Comparison of ENCODE assay signal across 23 mouse cellular contexts in genomic region chr2:120873192-120873591, GRCm38 (mm10). TPM values are rescaled to one million over a fixed set of nuclear protein-coding genes. Genes with fewer than 3 reads are reported as not detected.
DNase-seq lines count a peak whose midpoint lies in the region; ATAC-seq and TF ChIP-seq lines count a peak whose summit lies in the region.
"Had no signal": no experiment of that assay in that cellular context is flagged by ENCODE, and none has a peak within 500 bp of the region (broad histone marks: within the 10 kb centered on the region; RNA-seq: fewer than 3 reads in every experiment).

No protein-coding gene starts in this region.

- no peak overlapping the region for H3K4me3 ChIP-seq in left cerebral cortex, adult 2 months
- no peak overlapping the region for H3K4me3 ChIP-seq in olfactory bulb, adult 2 months (ENCODE audit: insufficient read depth, low read depth, low read length)
- H3K4me3 ChIP-seq: embryonic facial prominence, embryonic 12.5 days; embryonic facial prominence, embryonic 15.5 days; hindbrain, embryonic 10.5 days; hindbrain, embryonic 13.5 days had no signal

- peak; percentile 80 for ATAC-seq in frontal cortex, adult (ENCODE audit: low TSS enrichment)
- ATAC-seq: activated CD4-positive, CD25-positive, alpha-beta regulatory T cell, adult 4 months; forebrain, embryonic 14.5 days; forebrain, postnatal 0 days; hindbrain, embryonic 16.5 days had no signal

- no peak for TF ChIP-seq CTCF in left cerebral cortex, adult 2 months (IDR thresholded peaks at IDR 0.05)
- TF ChIP-seq CTCF in olfactory bulb, adult 2 months (IDR thresholded peaks at IDR 0.05; ENCODE audit: insufficient read depth, low read depth, low read length): no peak

- DNase-seq in frontal cortex, postnatal 10 days (ENCODE audit: low spot score in 2 of 2): no peak
- DNase-seq in left cerebral cortex, adult 2 months (ENCODE audit: extremely low spot score in 1 of 2, low spot score in 2 of 2): no peak
- no peak for DNase-seq in left cerebral cortex, postnatal 4 days
- peak; percentile 66 for DNase-seq in brain, adult 2 months (ENCODE audit: low read depth, low spot score)
- no peak for DNase-seq in kidney, adult 9 months
- DNase-seq: adrenal gland, adult 8-10 months; adrenal gland, postnatal 25 days; cerebellum, adult 18-20 months; cerebellum, adult 9-10 months; cerebellum, postnatal 14 days; forebrain, postnatal 0 days; gastrocnemius, postnatal 14 days; heart, adult 11 months; heart, postnatal 36 days had no signal

- H3K4me1 ChIP-seq in olfactory bulb, adult 2 months (ENCODE audit: control insufficient read depth, insufficient read depth, low read length): peaks cover 8% of the 10 kb centered on the region
- H3K4me1 ChIP-seq: embryonic facial prominence, embryonic 12.5 days; embryonic facial prominence, embryonic 15.5 days; hindbrain, embryonic 10.5 days; hindbrain, embryonic 13.5 days had no signal

- peak overlapping the region; percentile 55; the same call in 1 of the 2 replicates for H3K27ac ChIP-seq in left cerebral cortex, adult 2 months
- H3K27ac ChIP-seq in olfactory bulb, adult 2 months (ENCODE audit: insufficient read depth, low read depth, low read length): 0 out of 2 replicates have a peak overlapping the region, but pooled peaks have one; percentile 57
- H3K27ac ChIP-seq: embryonic facial prominence, embryonic 12.5 days; embryonic facial prominence, embryonic 15.5 days; hindbrain, embryonic 10.5 days; hindbrain, embryonic 13.5 days had no signal

- WGBS in olfactory bulb, adult 2 months: 46% methylated on average over 2 of the region's 2 CpGs

- no peak for TF ChIP-seq POLR2A in olfactory bulb, adult 2 months (IDR thresholded peaks at IDR 0.05; ENCODE audit: insufficient read depth, low read depth, low read length)

- intact Hi-C loops in left cerebral cortex, adult 2 months (cut with DNase I): loop anchor here (2.0 kb wide), 1 partner anchor 102 kb away; no protein-coding TSS in a partner anchor
- intact Hi-C loops in left cerebral cortex, postnatal 4 days (cut with DNase I): no loop called here

RNA-seq across cellular contexts. Expression of gene Ttbk2, which starts 22.8 kb away (rescaled TPM):
- 100 to 1,000 TPM in 1 of 2 experiments, 10 to 100 TPM in 1; 97.7 to 101 TPM for total RNA-seq in left cerebral cortex, adult 2 months (2021)
- 10 to 100 TPM; 70.1 to 70.8 TPM for total RNA-seq in left cerebral cortex, postnatal 4 days (2021)
- polyA plus RNA-seq in olfactory bulb, adult 2 months (2012; ENCODE audit: insufficient read depth, insufficient read length, low replicate concordance, missing spikeins): not detected in 2 replicates

RNA-seq across cellular contexts. Expression of gene Cdan1, which starts 23.3 kb away (rescaled TPM):
- total RNA-seq in left cerebral cortex, adult 2 months (2021): 10 to 100 TPM; 30.0 to 33.6 TPM
- 10 to 100 TPM; 27.6 to 29.0 TPM for total RNA-seq in left cerebral cortex, postnatal 4 days (2021)
- polyA plus RNA-seq in olfactory bulb, adult 2 months (2012; ENCODE audit: insufficient read depth, insufficient read length, low replicate concordance, missing spikeins): not detected in 2 replicates
